Mouse (Mus musculus): ENCODE results near the gene Zc3h4. TPM values are rescaled to one million over a fixed set of nuclear protein-coding genes. Genes with fewer than 3 reads are reported as not detected.

Zc3h4 gene
- total and polyA plus RNA-seq, 2 experiments from 2014 or later: 5.0 to 16.5 TPM

- no peaks in the 10 kb centered on the region for H3K27me3 ChIP-seq (ENCODE audit: control insufficient read depth, insufficient read depth, low read length)
- no peaks in the 10 kb centered on the region for H3K36me3 ChIP-seq (replicated peaks; ENCODE audit: control insufficient read depth, insufficient read depth, low read length)
- no peak for ATAC-seq (ENCODE audit: insufficient read depth, low read depth)
- H3K9me3 ChIP-seq (replicated peaks; ENCODE audit: control insufficient read depth, low read length): no peaks in the 10 kb centered on the region
- H3K4me2 ChIP-seq (ENCODE audit: low read depth, low read length): peak overlapping the region; percentile 94
- H3K4me1 ChIP-seq (ENCODE audit: control insufficient read depth, insufficient read depth): peaks cover 32% of the 10 kb centered on the region
- H3K27ac ChIP-seq (ENCODE audit: low read depth): peak overlapping the region; percentile 100
- TF ChIP-seq CTCF (IDR thresholded peaks at IDR 0.05; ENCODE audit: low read depth): no peak
- no peak for TF ChIP-seq EP300 (IDR thresholded peaks at IDR 0.05; ENCODE audit: low read depth)
- H3K4me3 ChIP-seq (ENCODE audit: low read depth, low read length): peak overlapping the region; percentile 92
- WGBS: 2% methylated on average over 9 of the region's 9 CpGs
- no peak for DNase-seq (ENCODE audit: low spot score)
- H3K9ac ChIP-seq (replicated peaks; ENCODE audit: low read depth, low read length): peak overlapping the region; percentile 99
These were observed 1.7 kb downstream of the Zc3h4 start for GRCm38 (mm10) chr7:16402449-16402848.

GRCm38 (mm10) chr7:16402968-16403948 is 2.5 kb downstream of the Zc3h4 start:
- peaks cover 32% of the 10 kb centered on the region for H3K4me1 ChIP-seq (ENCODE audit: control insufficient read depth, insufficient read depth)
- WGBS: 24% methylated on average over 21 of the region's 21 CpGs
- DNase-seq (ENCODE audit: low spot score): peak; percentile 44

GRCm38 (mm10) chr7:16404315-16405072 is 3.8 kb downstream of the Zc3h4 start:
- no peak overlapping the region for H3K4me3 ChIP-seq (ENCODE audit: low read depth, low read length)
- no peaks in the 10 kb centered on the region for H3K27me3 ChIP-seq (ENCODE audit: control insufficient read depth, insufficient read depth, low read length)
- 62% methylated on average over 3 of the region's 3 CpGs for WGBS
- H3K36me3 ChIP-seq (replicated peaks; ENCODE audit: control insufficient read depth, insufficient read depth, low read length): no peaks in the 10 kb centered on the region
- no peaks in the 10 kb centered on the region for H3K9me3 ChIP-seq (replicated peaks; ENCODE audit: control insufficient read depth, low read length)
- ATAC-seq (ENCODE audit: insufficient read depth, low read depth): no peak
- DNase-seq (ENCODE audit: low spot score): no peak
- H3K4me1 ChIP-seq (ENCODE audit: control insufficient read depth, insufficient read depth): peaks cover 32% of the 10 kb centered on the region
- peak overlapping the region; percentile 96 for H3K27ac ChIP-seq (ENCODE audit: low read depth)
- H3K4me2 ChIP-seq (ENCODE audit: low read depth, low read length): peak overlapping the region; percentile 1; the same call in 1 of the 2 replicates
- peak overlapping the region; percentile 3; the same call in 1 of the 2 replicates for H3K9ac ChIP-seq (replicated peaks; ENCODE audit: low read depth, low read length)
- TF ChIP-seq CTCF (IDR thresholded peaks at IDR 0.05; ENCODE audit: low read depth): no peak
- no peak for TF ChIP-seq EP300 (IDR thresholded peaks at IDR 0.05; ENCODE audit: low read depth)

More at GRCm38 (mm10) chr7:16402968-16403948, 2.5 kb downstream of the Zc3h4 start:
- Histone ChIP-seq H3K27ac (ENCODE audit: low read depth) (peak overlapping the region; percentile 100), H3K36me3 (replicated peaks; ENCODE audit: control insufficient read depth, insufficient read depth, low read length) (no peaks in the 10 kb centered on the region), H3K4me3 (ENCODE audit: low read depth, low read length) (peak overlapping the region; percentile 92), H3K27me3 (ENCODE audit: control insufficient read depth, insufficient read depth, low read length) (no peaks in the 10 kb centered on the region), H3K4me2 (ENCODE audit: low read depth, low read length) (peak overlapping the region; percentile 94), H3K9ac (replicated peaks; ENCODE audit: low read depth, low read length) (peak overlapping the region; percentile 99), H3K9me3 (replicated peaks; ENCODE audit: control insufficient read depth, low read length) (no peaks in the 10 kb centered on the region)
- no peak for TF ChIP-seq EP300 (IDR thresholded peaks at IDR 0.05; ENCODE audit: low read depth)
- TF ChIP-seq CTCF (IDR thresholded peaks at IDR 0.05; ENCODE audit: low read depth): no peak
- ATAC-seq (ENCODE audit: insufficient read depth, low read depth): no peak

DNA sequence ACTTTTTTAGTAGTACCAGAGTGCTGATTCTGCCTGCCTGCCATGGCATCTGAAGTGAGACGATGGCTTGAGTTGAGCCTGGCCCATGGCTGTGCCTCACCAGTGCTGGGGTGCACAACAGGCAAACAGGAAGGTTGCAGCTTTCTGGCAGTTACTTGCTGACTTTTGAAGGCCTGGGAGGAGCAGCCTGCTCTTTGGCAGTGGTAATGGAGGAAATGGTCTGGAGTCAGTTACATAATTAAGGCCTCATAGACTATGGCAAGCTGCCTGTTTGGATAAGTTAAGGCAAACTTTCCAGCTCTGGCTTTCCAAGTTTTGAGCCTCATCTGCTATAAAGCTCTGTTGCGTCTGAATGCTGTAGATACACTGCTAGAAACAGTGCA is 4.4 kb downstream of the Zc3h4 start:
- H3K27me3 ChIP-seq (ENCODE audit: control insufficient read depth, insufficient read depth, low read length): no peaks in the 10 kb centered on the region
- no peaks in the 10 kb centered on the region for H3K36me3 ChIP-seq (replicated peaks; ENCODE audit: control insufficient read depth, insufficient read depth, low read length)
- no peak for TF ChIP-seq CTCF (IDR thresholded peaks at IDR 0.05; ENCODE audit: low read depth)
- no peak for TF ChIP-seq EP300 (IDR thresholded peaks at IDR 0.05; ENCODE audit: low read depth)
- H3K4me3 ChIP-seq (ENCODE audit: low read depth, low read length): no peak overlapping the region
- WGBS: 25% methylated on average over 2 of the region's 2 CpGs
- DNase-seq (ENCODE audit: low spot score) (peak; percentile 70), ATAC-seq (ENCODE audit: insufficient read depth, low read depth) (no peak)
- H3K4me1 ChIP-seq (ENCODE audit: control insufficient read depth, insufficient read depth): peaks cover 32% of the 10 kb centered on the region
- peak overlapping the region; percentile 3; the same call in 1 of the 2 replicates for H3K9ac ChIP-seq (replicated peaks; ENCODE audit: low read depth, low read length)
- no peaks in the 10 kb centered on the region for H3K9me3 ChIP-seq (replicated peaks; ENCODE audit: control insufficient read depth, low read length)
- H3K27ac ChIP-seq (ENCODE audit: low read depth): peak overlapping the region; percentile 96
- peak overlapping the region; percentile 1; the same call in 1 of the 2 replicates for H3K4me2 ChIP-seq (ENCODE audit: low read depth, low read length)

All from heart, postnatal 0 days (tissue).